Mouse (Mus musculus): Measurements from ENCODE around the gene Tpbpb. TPM values are rescaled to one million over a fixed set of nuclear protein-coding genes. Genes with fewer than 3 reads are reported as not detected.
"Not testable (repeated sequence)": the region's sequence is repeated elsewhere in the genome, so short reads cannot be mapped to it uniquely, and the experiment has no call there.

Tpbpb gene
- total and polyA plus RNA-seq, 3 experiments, result not detected

DNA sequence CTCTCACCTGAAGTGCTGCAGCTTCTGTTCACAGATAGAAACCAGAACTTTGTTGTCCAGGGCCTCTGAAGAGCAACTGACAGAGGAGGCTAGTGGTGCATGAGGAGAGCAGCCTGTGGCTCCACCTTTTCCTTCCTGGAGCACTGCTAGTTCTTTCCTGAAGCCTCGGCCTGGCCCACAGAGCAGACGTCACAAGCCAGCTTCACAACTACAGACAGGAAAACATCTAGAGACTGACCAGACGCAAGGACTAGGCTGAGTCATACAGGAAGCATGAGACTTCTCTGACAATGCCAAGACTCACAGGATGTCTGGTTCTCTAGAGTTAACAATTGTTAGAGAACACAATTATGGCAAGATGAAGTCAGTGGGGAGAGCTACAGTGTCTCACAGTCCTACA, 7.4 kb downstream of the Tpbpb start, which contains the start of gene Ctla2b:
Ctla2b (minus strand) TSS at position 120 of the 400 bp plus-strand sequence.
- no peak within 1 kb of the TSS for H3K4me3 ChIP-seq (replicated peaks in 1 of 3; ENCODE audit: low read depth in 2 of 3, low read length in 2 of 3, poor library complexity in 1 of 3)

DNA sequence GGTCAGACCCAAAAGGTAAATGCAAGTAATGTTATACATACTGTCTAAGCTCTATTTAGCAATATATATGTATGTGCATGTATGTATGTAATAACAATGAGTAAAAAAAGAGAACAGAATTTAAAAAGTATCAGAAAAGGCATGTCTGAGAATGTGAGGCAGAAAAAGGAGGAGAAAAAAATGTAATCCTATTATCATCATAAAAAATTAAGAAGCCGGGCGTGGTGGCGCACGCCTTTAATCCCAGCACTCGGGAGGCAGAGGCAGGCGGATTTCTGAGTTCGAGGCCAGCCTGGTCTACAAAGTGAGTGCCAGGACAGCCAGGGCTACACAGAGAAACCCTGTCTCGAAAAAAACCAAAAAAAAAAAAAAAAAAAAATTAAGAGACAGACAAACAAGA, 7.9 kb downstream of the Tpbpb start, which contains the start of gene Gm49392:
Gm49392 (minus strand) TSS at position 101 of the 400 bp plus-strand sequence.
- H3K4me3 ChIP-seq (replicated peaks in 1 of 3; ENCODE audit: low read depth in 2 of 3, low read length in 2 of 3, poor library complexity in 1 of 3); dilution Hi-C loops (cut with MboI; ENCODE audit: extremely low pct_ligation_motif_present, extremely low pct_unique_long_range_greater_than_20kb, low sequenced_read_pairs): not testable (repeated sequence)

More for the DNA sequence above, 7.4 kb downstream of the Tpbpb start, which contains the start of gene Ctla2b:
- no peak within 1 kb of the TSS for H3K9ac ChIP-seq (ENCODE audit: insufficient read depth, low read depth)
- no peaks in the 10 kb centered on the region for H3K27me3 ChIP-seq (replicated peaks)
- no peaks in the 10 kb centered on the region for H3K4me1 ChIP-seq (ENCODE audit: control insufficient read depth in 1 of 2, insufficient read depth in 2 of 2)
- no peak for TF ChIP-seq RAD21 (IDR thresholded peaks at IDR 0.05; ENCODE audit: low read depth, low read length)
- H3K4me2 ChIP-seq (ENCODE audit: insufficient read depth, low read depth, poor library complexity, severe bottlenecking), result no peak within 1 kb of the TSS
- dilution Hi-C loops (cut with MboI; ENCODE audit: extremely low pct_ligation_motif_present, extremely low pct_unique_long_range_greater_than_20kb, low sequenced_read_pairs), result no loop called here
- H3K79me2 ChIP-seq (replicated peaks; ENCODE audit: control insufficient read depth, extremely low read depth, insufficient read depth, poor library complexity, severe bottlenecking), result no peaks in the 10 kb centered on the region
- in situ Hi-C loops (cut with MboI; ENCODE audit: low pct_ligation_motif_present, low pct_unique_long_range_greater_than_20kb, low sequenced_read_pairs), result no loop called here
- no peaks in the 10 kb centered on the region for H3K36me3 ChIP-seq (replicated peaks in 1 of 2; ENCODE audit: control insufficient read depth in 1 of 2, insufficient read depth in 1 of 2, low read length in 1 of 2)
- no peak for DNase-seq (ENCODE audit: extremely low read depth)
- H3K9me3 ChIP-seq (replicated peaks; ENCODE audit: low read length), result peaks cover 37% of the 10 kb centered on the region
- H3K27ac ChIP-seq (ENCODE audit: insufficient read depth, low read depth), result no peak within 1 kb of the TSS

DNA sequence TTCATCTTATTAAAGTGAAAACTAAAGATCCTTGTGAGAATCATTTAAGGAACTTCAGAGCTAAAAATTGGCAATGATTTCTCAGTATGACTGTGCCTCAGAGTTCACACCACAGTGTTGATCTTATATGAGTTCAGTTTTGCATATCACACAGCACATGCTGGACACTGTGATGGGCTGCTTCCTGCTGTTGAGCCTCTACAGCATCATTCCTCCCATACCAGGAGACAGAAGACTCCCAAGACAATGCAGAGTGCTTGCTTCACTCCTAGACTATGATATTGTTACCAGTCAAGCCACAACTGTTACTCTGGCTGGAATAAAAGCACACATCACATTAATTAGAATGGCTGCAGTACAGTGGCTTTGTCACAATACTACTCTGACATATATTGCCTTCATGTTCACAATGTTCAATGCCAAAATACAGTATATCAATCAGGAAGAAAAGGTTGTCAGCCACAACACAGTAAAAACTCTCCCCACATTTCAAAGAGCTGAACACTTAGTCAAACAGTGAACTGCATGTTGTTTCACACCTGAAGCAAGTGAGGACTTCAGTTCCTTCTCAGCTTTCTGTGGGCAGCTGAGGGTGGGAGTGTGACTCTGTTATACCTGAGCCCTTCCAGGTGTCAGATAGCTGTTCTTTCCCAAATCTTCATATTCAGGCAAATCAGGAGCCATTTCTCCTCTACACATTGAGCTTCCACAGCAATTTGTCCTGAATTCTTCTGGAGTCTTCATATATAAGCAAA, 9.1 kb downstream of the Tpbpb start:
- no peak for DNase-seq (ENCODE audit: extremely low read depth)
- in situ Hi-C loops (cut with MboI; ENCODE audit: low pct_ligation_motif_present, low pct_unique_long_range_greater_than_20kb, low sequenced_read_pairs) (no loop called here), dilution Hi-C loops (cut with MboI; ENCODE audit: extremely low pct_ligation_motif_present, extremely low pct_unique_long_range_greater_than_20kb, low sequenced_read_pairs) (no loop called here)
- Histone ChIP-seq H3K79me2 (replicated peaks; ENCODE audit: control insufficient read depth, extremely low read depth, insufficient read depth, poor library complexity, severe bottlenecking) (no peaks in the 10 kb centered on the region), H3K27ac (ENCODE audit: insufficient read depth, low read depth) (no peak overlapping the region), H3K4me3 (replicated peaks in 1 of 3; ENCODE audit: low read depth in 2 of 3, low read length in 2 of 3, poor library complexity in 1 of 3) (no peak overlapping the region), H3K27me3 (replicated peaks) (no peaks in the 10 kb centered on the region), H3K9me3 (replicated peaks; ENCODE audit: low read length) (peaks cover 37% of the 10 kb centered on the region), H3K36me3 (replicated peaks in 1 of 2; ENCODE audit: control insufficient read depth in 1 of 2, insufficient read depth in 1 of 2, low read length in 1 of 2) (no peaks in the 10 kb centered on the region), H3K4me2 (ENCODE audit: insufficient read depth, low read depth, poor library complexity, severe bottlenecking) (no peak overlapping the region), H3K9ac (ENCODE audit: insufficient read depth, low read depth) (no peak overlapping the region), H3K4me1 (ENCODE audit: control insufficient read depth in 1 of 2, insufficient read depth in 2 of 2) (no peaks in the 10 kb centered on the region)
- TF ChIP-seq GABPA (IDR thresholded peaks at IDR 0.05; ENCODE audit: insufficient replicate concordance, low read depth, low read length) (no peak), JUN (IDR thresholded peaks at IDR 0.05; ENCODE audit: insufficient read depth, low read depth, low read length) (no peak), ELF1 (IDR thresholded peaks at IDR 0.05; ENCODE audit: low read depth, low read length) (no peak), JUND (conservative IDR thresholded peaks at IDR 0.05; ENCODE audit: low read depth, low read length) (no peak)

More for the DNA sequence above, 7.9 kb downstream of the Tpbpb start, which contains the start of gene Gm49392:
- H3K27ac ChIP-seq (ENCODE audit: insufficient read depth, low read depth); H3K9ac ChIP-seq (ENCODE audit: insufficient read depth, low read depth); H3K79me2 ChIP-seq (replicated peaks; ENCODE audit: control insufficient read depth, extremely low read depth, insufficient read depth, poor library complexity, severe bottlenecking); H3K36me3 ChIP-seq (replicated peaks in 1 of 2; ENCODE audit: control insufficient read depth in 1 of 2, insufficient read depth in 1 of 2, low read length in 1 of 2); H3K4me2 ChIP-seq (ENCODE audit: insufficient read depth, low read depth, poor library complexity, severe bottlenecking); in situ Hi-C loops (cut with MboI; ENCODE audit: low pct_ligation_motif_present, low pct_unique_long_range_greater_than_20kb, low sequenced_read_pairs); H3K4me1 ChIP-seq (ENCODE audit: control insufficient read depth in 1 of 2, insufficient read depth in 2 of 2); H3K27me3 ChIP-seq (replicated peaks); DNase-seq (ENCODE audit: extremely low read depth): not testable (repeated sequence)
- H3K9me3 ChIP-seq (replicated peaks; ENCODE audit: low read length), result peaks cover 34% of the 10 kb centered on the region

Data from CH12.LX (cell line).